Mouse (Mus musculus) midbrain, embryonic 10.5 days (tissue): ENCODE measurements around the gene Fbxo48. TPM values are rescaled to one million over a fixed set of nuclear protein-coding genes. Genes with fewer than 3 reads are reported as not detected.
A peak's percentile ranks its signal among the peaks of the same experiment; 100 is the strongest.

Experiments used
- DNase-seq: peaks from one replicate; pipeline ENCODE4 v3.0.0-alpha.2; 2017; ENCODE audit warnings: low spot score
- H3K27ac ChIP-seq: fragments of 300-500 bp; sonication (generic); replicated peaks from 2 replicates; pipeline ENCODE4 v1.5.1; 2016; ENCODE audit warnings: mild to moderate bottlenecking
- H3K27me3 ChIP-seq: fragments of 300-500 bp; sonication (generic); 2 replicates; pipeline ENCODE4 v1.6.1; 2016; ENCODE audit warnings: low read depth, mild to moderate bottlenecking; ENCODE audit not compliant: poor library complexity, severe bottlenecking
- H3K36me3 ChIP-seq: fragments of 300-500 bp; sonication (generic); 2 replicates; pipeline ENCODE4 v1.6.1; 2016; ENCODE audit warnings: mild to moderate bottlenecking, moderate library complexity
- H3K4me1 ChIP-seq: fragments of 300-500 bp; sonication (generic); 2 replicates; pipeline ENCODE4 v1.6.1; 2016
- H3K4me3 ChIP-seq: fragments of 300-500 bp; sonication (generic); 2 replicates; pipeline ENCODE4 v1.5.1; 2016; ENCODE audit warnings: mild to moderate bottlenecking, moderate library complexity
- H3K9me3 ChIP-seq: fragments of 300-500 bp; sonication (generic); replicated peaks from 2 replicates; pipeline ENCODE4 v1.6.1; 2016; ENCODE audit warnings: mild to moderate bottlenecking
- WGBS: fragments of 180-500 bp; shearing (Covaris S2); methylation state at CpG from one replicate; pipeline ENCODE4 v1.1.7; 2016; 5-methylcytosine and 5-hydroxymethylcytosine counted together
- polyA plus RNA-seq: library from polyadenylated mRNA; unstranded; fragments of >200 nt; fragmentation: Nextera tagmentation; extraction: Ambion mirVana; gene quantifications from 2 replicates; pipeline ENCODE4 v1.2.1, GENCODE M21; 2016

Gene Fbxo48
- 2.1 and 2.4 TPM in 2 replicates for polyA plus RNA-seq

DNA sequence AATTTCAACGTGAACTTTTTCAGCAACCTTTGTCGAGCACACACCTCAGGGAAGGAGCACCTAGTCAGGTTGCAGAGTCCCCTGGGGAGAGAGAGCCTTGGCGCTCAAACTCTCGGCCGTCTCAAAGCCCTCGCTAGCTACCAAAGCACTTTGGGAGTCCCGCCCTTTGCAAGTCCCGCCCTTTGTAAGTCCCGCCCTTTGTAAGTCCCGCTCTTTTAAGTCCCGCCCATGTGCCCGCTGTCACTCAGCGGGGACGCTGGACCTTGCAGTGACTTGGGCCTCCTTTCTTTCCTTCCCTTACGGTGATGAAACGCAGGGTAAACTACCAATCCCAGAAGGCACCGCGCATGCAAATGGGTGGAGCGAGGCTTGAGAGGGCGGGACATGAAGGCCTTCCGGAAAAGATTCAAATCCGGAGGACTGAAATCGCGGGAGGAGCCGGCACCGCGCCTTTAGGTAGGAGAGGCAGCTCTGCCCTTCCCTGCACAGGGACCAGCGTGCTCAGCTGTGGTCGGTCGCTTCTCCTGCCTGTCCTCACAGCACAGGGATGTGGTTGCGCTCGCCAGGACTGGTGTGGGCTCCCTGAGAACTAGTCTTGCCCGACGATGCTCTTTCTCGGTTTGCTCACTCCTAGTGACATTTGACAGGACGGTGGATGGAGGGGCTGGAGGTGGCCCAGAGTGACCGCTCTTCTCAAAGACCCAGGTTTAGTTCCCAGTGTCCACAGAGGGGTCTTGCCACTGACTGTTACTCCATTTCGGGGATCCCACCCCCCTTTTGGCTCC lies at the start of gene Fbxo48:
TSS of gene Fbxo48 (plus strand) at position 400 of the 785 bp plus-strand sequence.
- Histone ChIP-seq H3K36me3 (peaks cover 14% of the 10 kb centered on the region), H3K4me3 (peak within 1 kb of the TSS; percentile 72), H3K4me1 (peaks cover 23% of the 10 kb centered on the region), H3K9me3 (no peaks in the 10 kb centered on the region), H3K27me3 (no peaks in the 10 kb centered on the region), H3K27ac (peak within 1 kb of the TSS; percentile 86)
- peak; percentile 96 for DNase-seq
- WGBS = under 1% methylated on average over 38 of the region's 38 CpGs

DNA sequence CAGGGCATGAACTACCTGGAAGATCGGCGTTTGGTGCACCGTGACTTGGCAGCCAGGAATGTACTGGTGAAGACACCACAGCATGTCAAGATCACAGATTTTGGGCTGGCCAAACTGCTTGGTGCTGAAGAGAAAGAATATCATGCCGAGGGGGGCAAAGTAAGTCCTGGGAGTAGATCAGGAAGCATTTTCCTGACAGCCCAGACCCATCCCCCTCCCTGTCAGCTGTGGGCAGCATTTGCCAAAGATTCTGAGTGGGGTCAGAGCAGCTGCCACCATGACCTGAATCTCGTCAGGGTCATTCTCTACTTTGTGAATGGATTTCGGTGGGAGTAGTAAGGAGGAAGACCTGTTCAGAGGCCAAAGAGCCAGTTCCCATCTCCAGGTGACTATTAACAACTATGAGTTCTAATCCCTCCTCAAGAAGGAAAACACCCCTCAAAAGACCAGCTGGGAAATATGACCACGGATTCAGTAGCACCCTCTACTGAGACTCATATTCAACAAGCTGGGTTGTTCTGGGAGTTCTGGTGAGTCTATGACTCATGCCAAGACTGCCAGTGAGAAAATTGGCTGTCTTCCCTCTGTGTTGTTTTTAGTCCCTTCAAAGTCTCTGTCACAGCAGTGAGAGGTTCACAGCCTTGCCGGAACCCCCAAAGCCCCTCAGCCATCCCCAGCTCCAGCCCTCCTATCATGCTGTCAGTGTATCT lies 46.7 kb upstream of the Fbxo48 start:
- DNase-seq = peak; percentile 14
- Histone ChIP-seq H3K36me3 (no peaks in the 10 kb centered on the region), H3K4me1 (no peaks in the 10 kb centered on the region; the same call in 1 of the 2 replicates), H3K27me3 (no peaks in the 10 kb centered on the region), H3K4me3 (no peak overlapping the region), H3K27ac (no peak overlapping the region), H3K9me3 (no peaks in the 10 kb centered on the region)
- 78% methylated on average over 8 of the region's 8 CpGs for WGBS

DNA sequence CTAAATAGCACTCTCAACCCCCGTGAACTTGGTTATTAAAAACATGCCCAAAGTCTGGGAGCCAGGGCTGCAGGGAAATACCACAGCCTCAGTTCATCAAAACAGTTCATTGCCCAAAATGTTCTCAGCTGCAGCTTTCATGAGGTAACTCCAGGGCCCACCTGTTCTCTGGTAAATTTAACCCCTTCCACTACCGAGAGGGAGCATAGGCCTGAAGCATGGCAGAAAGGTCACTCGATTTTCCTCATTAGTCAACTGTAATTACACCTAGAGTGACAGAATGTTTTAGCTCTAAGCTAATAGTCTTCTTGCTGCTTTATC lies 46.2 kb upstream of the Fbxo48 start:
- WGBS = 75% methylated on average over 3 of the region's 3 CpGs
- no peaks in the 10 kb centered on the region for H3K9me3 ChIP-seq
- H3K4me3 ChIP-seq = no peak overlapping the region
- no peaks in the 10 kb centered on the region for H3K36me3 ChIP-seq
- no peaks in the 10 kb centered on the region for H3K27me3 ChIP-seq
- H3K27ac ChIP-seq = no peak overlapping the region
- no peaks in the 10 kb centered on the region; the same call in 1 of the 2 replicates for H3K4me1 ChIP-seq
- no peak for DNase-seq

DNA sequence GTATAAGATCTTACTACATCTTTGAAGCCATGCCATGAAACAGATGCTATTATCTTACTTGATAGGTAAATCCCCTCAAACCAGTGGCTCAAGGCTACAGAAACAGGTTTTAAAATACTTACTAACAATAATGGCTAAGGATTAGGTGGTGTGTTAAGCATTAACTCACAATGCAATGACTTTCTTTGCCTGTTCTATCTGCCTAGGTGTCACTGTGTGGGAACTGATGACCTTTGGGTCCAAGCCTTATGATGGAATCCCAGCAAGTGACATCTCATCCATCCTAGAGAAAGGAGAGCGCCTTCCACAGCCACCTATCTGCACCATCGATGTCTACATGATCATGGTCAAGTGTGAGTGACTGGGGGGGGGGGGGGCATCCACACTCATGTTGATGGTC lies 44.6 kb upstream of the Fbxo48 start:
- Histone ChIP-seq H3K36me3 (no peaks in the 10 kb centered on the region), H3K27me3 (no peaks in the 10 kb centered on the region), H3K4me3 (no peak overlapping the region), H3K27ac (no peak overlapping the region), H3K4me1 (no peaks in the 10 kb centered on the region; the same call in 1 of the 2 replicates), H3K9me3 (no peaks in the 10 kb centered on the region)
- no peak for DNase-seq
- WGBS = 95% methylated on average over 2 of the region's 2 CpGs

DNA sequence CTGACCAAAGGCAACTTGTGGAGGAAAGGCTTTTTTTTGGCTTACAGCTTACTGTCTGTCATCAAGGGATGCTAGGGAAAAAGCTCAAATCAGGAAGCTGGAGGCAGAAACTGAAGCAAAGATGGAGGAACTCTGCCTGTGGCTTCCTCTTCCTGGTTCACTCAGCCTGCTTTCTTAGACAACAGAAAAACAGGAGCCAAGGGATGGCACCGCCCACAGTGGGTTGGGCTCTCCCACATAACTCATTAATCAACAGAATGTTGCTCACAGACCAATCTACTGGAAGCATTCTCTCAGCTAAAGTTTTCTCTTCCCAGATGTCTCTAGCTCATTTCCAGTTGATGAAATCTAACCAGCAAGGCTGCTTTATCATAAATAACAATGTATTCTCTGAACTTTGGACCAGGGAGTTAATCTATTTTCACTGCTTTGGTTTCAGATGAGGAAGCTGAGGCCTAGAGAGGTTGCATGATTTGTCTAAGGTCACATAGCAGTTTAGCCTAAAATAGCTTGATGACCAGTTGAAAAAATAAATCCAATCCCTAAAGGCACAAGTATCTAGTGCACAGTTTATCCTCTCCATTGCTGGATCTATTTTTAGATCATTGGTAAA lies 43.6 kb upstream of the Fbxo48 start:
- Histone ChIP-seq H3K36me3 (no peaks in the 10 kb centered on the region), H3K4me3 (no peak overlapping the region), H3K27ac (no peak overlapping the region), H3K27me3 (no peaks in the 10 kb centered on the region), H3K9me3 (no peaks in the 10 kb centered on the region), H3K4me1 (no peaks in the 10 kb centered on the region; the same call in 1 of the 2 replicates)
- DNase-seq = no peak
- WGBS = 96% methylated on average over 1 of the region's 1 CpGs

DNA sequence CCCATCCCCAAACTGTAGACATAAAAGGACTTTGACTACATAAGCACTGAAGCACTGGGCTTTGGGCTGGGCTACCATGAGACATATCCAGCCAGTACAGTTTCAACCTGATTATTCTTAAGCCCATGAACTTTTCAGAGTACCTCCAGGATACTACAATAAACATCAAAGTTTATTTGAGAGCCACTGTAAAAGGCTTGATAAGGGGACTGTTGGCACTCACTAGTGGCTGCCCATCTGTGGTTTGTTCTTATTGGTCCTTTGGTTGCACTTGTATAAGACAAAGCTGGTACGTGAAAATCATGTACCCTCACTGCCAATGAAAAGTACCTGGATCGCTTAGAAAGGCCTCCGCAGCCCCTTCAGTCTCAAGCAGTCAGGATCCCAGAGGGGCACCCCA lies 36.4 kb upstream of the Fbxo48 start:
- 80% methylated on average over 3 of the region's 3 CpGs for WGBS
- no peaks in the 10 kb centered on the region for H3K36me3 ChIP-seq
- no peak overlapping the region for H3K27ac ChIP-seq
- DNase-seq = no peak
- no peak overlapping the region for H3K4me3 ChIP-seq
- no peaks in the 10 kb centered on the region for H3K4me1 ChIP-seq
- H3K9me3 ChIP-seq = no peaks in the 10 kb centered on the region
- H3K27me3 ChIP-seq = no peaks in the 10 kb centered on the region

DNA sequence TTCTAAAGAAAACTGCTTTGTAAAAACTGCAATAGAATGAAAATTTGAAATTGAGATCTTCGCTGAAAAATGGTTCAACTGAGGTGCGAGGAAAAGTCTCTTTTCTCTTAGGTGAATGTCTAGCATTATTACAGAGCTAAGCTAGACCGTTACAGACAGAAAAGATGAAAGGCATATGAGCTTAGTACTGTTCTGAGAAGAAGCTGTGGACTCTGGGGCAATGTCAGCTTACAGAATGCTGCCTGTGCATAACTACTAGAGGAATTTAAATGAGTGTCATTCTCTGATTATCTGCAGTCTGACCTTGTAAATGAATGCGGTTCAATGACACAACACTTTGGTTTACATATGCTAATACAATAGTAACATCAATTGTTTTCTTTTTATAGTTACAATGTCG lies 35.3 kb upstream of the Fbxo48 start:
- WGBS = 85% methylated on average over 5 of the region's 5 CpGs
- Histone ChIP-seq H3K4me3 (no peak overlapping the region), H3K36me3 (no peaks in the 10 kb centered on the region), H3K27ac (no peak overlapping the region), H3K4me1 (no peaks in the 10 kb centered on the region), H3K9me3 (no peaks in the 10 kb centered on the region), H3K27me3 (no peaks in the 10 kb centered on the region)
- no peak for DNase-seq

DNA sequence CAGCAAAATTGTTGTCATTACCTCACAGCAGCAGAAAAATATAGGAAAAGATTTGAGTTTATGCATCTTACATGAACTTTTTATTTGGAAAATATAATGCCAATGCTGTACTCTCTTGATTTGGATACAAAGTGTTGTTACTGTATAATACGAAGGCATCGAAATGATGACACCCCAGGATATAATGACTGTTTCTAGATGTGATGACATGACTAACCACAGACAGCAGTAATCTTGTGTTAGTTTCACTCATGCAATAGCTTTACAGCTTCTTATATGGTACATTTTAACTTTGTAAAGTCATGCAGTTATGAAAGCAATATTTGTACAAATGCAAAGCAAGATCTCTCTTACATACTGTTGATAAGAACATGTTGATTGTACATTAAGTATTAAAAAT lies 33.7 kb upstream of the Fbxo48 start:
- Histone ChIP-seq H3K4me1 (no peaks in the 10 kb centered on the region), H3K9me3 (no peaks in the 10 kb centered on the region), H3K36me3 (no peaks in the 10 kb centered on the region), H3K27me3 (no peaks in the 10 kb centered on the region), H3K27ac (no peak overlapping the region), H3K4me3 (no peak overlapping the region)
- no peak for DNase-seq
- 97% methylated on average over 2 of the region's 2 CpGs for WGBS

DNA sequence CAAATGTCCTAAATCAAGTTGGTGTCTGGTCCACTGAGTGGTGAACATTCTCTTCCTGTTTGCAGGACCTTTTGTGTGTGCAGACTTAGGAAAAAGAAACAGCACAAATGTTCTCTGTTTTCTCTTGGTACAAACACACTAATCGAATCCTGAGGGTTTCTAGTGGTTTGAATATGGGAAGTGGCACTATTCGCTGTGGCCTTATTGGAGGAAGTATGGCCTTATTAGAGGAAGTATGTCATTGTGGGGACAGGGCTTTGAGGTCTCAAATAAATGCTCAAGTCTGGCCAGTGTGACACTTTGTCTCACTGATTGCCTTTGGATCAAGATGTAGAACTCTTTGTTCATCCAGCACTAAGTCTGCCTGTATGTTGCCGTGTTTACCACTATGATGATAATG lies 19.0 kb upstream of the Fbxo48 start:
- Histone ChIP-seq H3K4me1 (no peaks in the 10 kb centered on the region), H3K36me3 (no peaks in the 10 kb centered on the region), H3K4me3 (no peak overlapping the region), H3K27me3 (no peaks in the 10 kb centered on the region), H3K27ac (no peak overlapping the region), H3K9me3 (no peaks in the 10 kb centered on the region)
- WGBS = 89% methylated on average over 3 of the region's 3 CpGs
- no peak for DNase-seq

DNA sequence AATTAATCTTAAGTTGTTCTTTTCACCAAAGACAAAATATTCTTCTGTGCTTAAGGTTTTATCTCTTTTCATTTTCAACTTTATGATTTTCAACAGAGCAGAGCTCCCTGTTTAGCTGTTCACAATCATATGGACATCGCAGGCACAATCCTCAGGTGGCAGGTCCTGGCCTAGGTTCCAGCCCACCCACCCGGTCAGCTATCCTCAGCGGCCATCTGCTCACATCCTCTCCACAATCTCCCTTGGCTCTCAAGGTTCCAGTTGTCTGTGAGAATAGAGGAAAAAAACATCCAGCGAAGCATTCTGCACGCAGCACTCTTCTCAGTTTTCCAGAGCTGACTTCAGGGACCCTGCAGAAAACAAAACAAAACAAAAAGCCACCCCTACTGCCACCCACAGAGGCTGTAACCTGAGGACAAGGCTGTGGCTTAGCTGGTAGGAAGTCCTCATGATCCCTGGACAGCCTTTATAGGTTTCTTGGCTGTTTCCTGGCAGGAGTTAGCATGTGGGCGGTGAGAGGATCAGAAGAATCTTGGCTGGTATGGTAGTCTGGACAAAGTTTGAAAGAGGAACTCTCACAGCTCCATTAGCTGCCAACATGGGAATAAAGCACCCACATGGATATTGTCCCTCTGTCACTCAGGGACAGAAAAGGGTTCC lies 15.5 kb upstream of the Fbxo48 start:
- peak; percentile 15 for DNase-seq
- no peak overlapping the region for H3K4me3 ChIP-seq
- H3K4me1 ChIP-seq = no peaks in the 10 kb centered on the region
- no peaks in the 10 kb centered on the region for H3K9me3 ChIP-seq
- WGBS = 67% methylated on average over 6 of the region's 6 CpGs
- no peaks in the 10 kb centered on the region for H3K36me3 ChIP-seq
- no peak overlapping the region for H3K27ac ChIP-seq
- H3K27me3 ChIP-seq = no peaks in the 10 kb centered on the region

DNA sequence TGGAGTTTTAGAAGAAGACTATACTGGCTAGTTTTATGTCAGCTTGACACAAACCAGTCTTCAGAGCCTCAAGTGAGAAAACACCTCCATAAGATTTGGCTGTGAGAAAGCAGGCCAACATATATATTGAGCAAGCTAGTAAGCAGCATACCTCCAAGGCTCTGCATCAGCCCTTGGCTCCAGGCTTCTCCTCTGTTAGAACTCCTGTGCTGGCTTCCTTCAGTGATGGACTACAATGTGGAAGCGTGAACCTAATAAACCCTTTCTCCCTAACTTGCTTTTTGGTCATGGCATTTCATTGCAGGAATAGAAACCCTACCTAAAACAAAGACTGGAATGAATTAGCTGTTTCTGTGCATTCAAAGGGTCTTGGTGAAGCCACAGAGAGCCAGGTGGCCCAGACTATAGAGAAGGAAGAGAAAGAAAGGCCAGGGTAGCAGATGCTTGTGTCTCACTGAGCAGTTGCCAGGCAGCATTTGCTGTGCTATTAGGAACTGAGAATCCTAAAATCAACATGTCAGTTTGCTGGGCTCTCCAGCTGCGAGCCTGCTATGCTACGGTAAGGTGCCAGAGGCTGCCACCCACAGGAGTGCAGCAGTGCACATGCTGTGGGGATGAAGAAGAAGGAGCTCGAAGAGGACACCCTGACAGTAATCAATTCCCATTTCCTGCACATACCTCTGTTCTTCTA lies 9.9 kb upstream of the Fbxo48 start:
- no peaks in the 10 kb centered on the region for H3K27me3 ChIP-seq
- DNase-seq = peak; percentile 16
- H3K4me1 ChIP-seq = peaks cover 13% of the 10 kb centered on the region
- WGBS = 44% methylated on average over 4 of the region's 4 CpGs
- H3K4me3 ChIP-seq = no peak overlapping the region
- H3K27ac ChIP-seq = peak overlapping the region; percentile 23; the same call in 1 of the 2 replicates
- no peaks in the 10 kb centered on the region for H3K36me3 ChIP-seq
- no peaks in the 10 kb centered on the region for H3K9me3 ChIP-seq

DNA sequence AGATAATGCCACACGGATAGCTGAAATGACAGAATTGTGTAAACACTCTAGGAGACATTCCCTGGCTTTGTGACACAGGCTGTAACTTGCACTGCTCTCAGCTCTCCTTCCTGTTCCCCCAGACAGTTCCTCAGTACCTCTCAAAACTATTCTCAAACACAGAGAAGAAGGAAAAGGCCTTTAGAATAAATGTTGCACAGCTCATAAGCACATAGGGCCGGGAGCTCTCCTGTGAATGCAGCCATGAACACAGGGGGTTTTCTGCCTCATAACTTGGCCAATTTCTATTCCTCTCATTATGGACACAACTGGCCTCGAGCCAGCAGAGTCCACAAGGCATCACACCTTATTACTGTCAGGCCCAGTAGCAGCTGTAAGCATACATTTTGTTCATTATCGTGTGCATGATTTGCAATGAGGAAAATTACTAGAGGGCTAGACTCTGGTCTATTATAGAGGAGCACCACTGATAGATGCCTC lies 9.2 kb upstream of the Fbxo48 start:
- 76% methylated on average over 4 of the region's 4 CpGs for WGBS

More for the DNA sequence above, 9.2 kb upstream of the Fbxo48 start:
- Histone ChIP-seq H3K4me3 (no peak overlapping the region), H3K27me3 (no peaks in the 10 kb centered on the region), H3K36me3 (no peaks in the 10 kb centered on the region), H3K9me3 (no peaks in the 10 kb centered on the region), H3K4me1 (peaks cover 13% of the 10 kb centered on the region), H3K27ac (no peak overlapping the region)
- DNase-seq = no peak
